Comparison of ENCODE assay signal across 9 mouse cellular contexts in the genomic region with DNA sequence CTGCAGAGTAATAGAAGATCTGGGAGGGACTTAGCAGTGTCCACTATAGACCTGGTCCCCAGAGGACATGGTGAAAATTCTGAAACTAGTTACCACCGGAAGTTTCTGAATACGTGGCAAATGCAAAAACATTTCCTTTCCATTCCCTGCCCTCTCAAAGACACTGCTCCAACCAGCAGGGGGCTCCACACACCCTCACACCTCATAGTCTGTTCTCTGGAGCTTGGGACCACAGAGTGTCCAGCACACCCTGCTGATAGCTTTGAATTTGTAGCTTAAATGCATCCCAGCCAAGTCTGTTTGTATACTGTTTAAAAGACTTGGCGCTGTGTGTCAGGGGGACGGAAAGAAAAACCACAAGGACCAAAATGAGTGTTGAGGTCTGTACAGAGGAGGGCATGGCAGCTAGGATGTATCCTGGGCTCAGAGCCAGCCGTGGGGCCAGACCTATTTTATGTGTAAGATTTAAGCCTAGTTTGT.
DNase-seq lines count a peak whose midpoint lies in the region; ATAC-seq and TF ChIP-seq lines count a peak whose summit lies in the region.
"Had no signal": no experiment of that assay in that cellular context is flagged by ENCODE, and none has a peak within 500 bp of the region (broad histone marks: within the 10 kb centered on the region; RNA-seq: fewer than 3 reads in every experiment).

No protein-coding gene starts in this region.

- 0 out of 2 replicates have a peak, but pooled peaks cover 2% of the 10 kb centered on the region for H3K4me1 ChIP-seq in intestine, embryonic 15.5 days (replicated peaks)
- peaks cover 2% of the 10 kb centered on the region; the same call in 1 of the 2 replicates for H3K4me1 ChIP-seq in lung, adult 2 months (ENCODE audit: control insufficient read depth, insufficient read depth, low read length)
- H3K4me1 ChIP-seq: midbrain, embryonic 12.5 days had no signal

- H3K9ac ChIP-seq in intestine, embryonic 15.5 days: no peak overlapping the region
- H3K9ac ChIP-seq: midbrain, embryonic 12.5 days had no signal

- no peak for TF ChIP-seq POLR2A in lung, adult 2 months (IDR thresholded peaks at IDR 0.05; ENCODE audit: borderline replicate concordance, extremely low read depth, low read depth, low read length)

- no peaks in the 10 kb centered on the region for H3K9me3 ChIP-seq in intestine, embryonic 15.5 days
- H3K9me3 ChIP-seq: midbrain, embryonic 12.5 days had no signal

- peak; percentile 88 for ATAC-seq in intestine, embryonic 15.5 days

- peak; percentile 73 for TF ChIP-seq CTCF in lung, adult 2 months (IDR thresholded peaks at IDR 0.05; ENCODE audit: insufficient read depth, low read length)

- no peak overlapping the region for H3K4me2 ChIP-seq in intestine, embryonic 15.5 days (replicated peaks)
- H3K4me2 ChIP-seq: midbrain, embryonic 12.5 days had no signal

- peak; percentile 30 for DNase-seq in 3134 (ENCODE audit: extremely low read depth, insufficient read length, low spot score)
- peak; percentile 81 to 83 for DNase-seq in B cell, adult 2 months
- DNase-seq in adrenal gland, postnatal 36 days: peak; percentile 69 to 83
- DNase-seq in frontal cortex, postnatal 36 days (ENCODE audit: low spot score in 2 of 2): peak; percentile 23 to 26
- DNase-seq in lung, adult 2 months: peak; percentile 24
- DNase-seq in right cerebral cortex, postnatal 10 days (ENCODE audit: low spot score in 2 of 2): peak; percentile 40 to 66
- peak; percentile 41 to 75 for DNase-seq in urinary bladder, postnatal 4 days (ENCODE audit: low spot score in 2 of 2)

- no peaks in the 10 kb centered on the region for H3K27me3 ChIP-seq in intestine, embryonic 15.5 days (replicated peaks)
- H3K27me3 ChIP-seq: midbrain, embryonic 12.5 days had no signal

- peak overlapping the region; percentile 58 for H3K27ac ChIP-seq in intestine, embryonic 15.5 days
- H3K27ac ChIP-seq: midbrain, embryonic 12.5 days had no signal

- 0 out of 2 replicates have a peak, but pooled peaks cover 3% of the 10 kb centered on the region for H3K36me3 ChIP-seq in intestine, embryonic 15.5 days
- H3K36me3 ChIP-seq: midbrain, embryonic 12.5 days had no signal

- H3K4me3 ChIP-seq in intestine, embryonic 15.5 days (replicated peaks): no peak overlapping the region
- H3K4me3 ChIP-seq in lung, adult 2 months (replicated peaks; ENCODE audit: extremely low read depth, low read depth, low read length): no peak overlapping the region
- H3K4me3 ChIP-seq: midbrain, embryonic 12.5 days had no signal

- WGBS in intestine, embryonic 15.5 days: 34% methylated on average over 5 of the region's 5 CpGs
- 21% methylated on average over 5 of the region's 5 CpGs for WGBS in lung, adult 2 months

Comparison
In these comparisons a context has a peak if more than half of its experiments do, and no peak if none do; other contexts are left out.
1. DNase-seq: peak in every context shown above with its lines; median percentile 82 in B cell, adult 2 months; 76 in adrenal gland, postnatal 36 days; 58 in urinary bladder, postnatal 4 days; 53 in right cerebral cortex, postnatal 10 days; 30 in 3134; 24 in frontal cortex, postnatal 36 days; 24 in lung, adult 2 months.